Mouse (Mus musculus): ENCODE measurements at regions not wholly inside any gene's neighbourhood (a gene's known extent, or its start where the extent isn't known, plus 50 kb on each side); places are given as distances from the start of the nearest gene placed in this dataset.
"Not testable (repeated sequence)": the region's sequence is repeated elsewhere in the genome, so short reads cannot be mapped to it uniquely, and the experiment has no call there.

GRCm38 (mm10) chr6:109125447-109125846 is 297.0 kb downstream of the Edem1 start:
- no peak for DNase-seq (ENCODE audit: low read depth, low spot score)

GRCm38 (mm10) chr6:109127203-109127602 is 298.8 kb downstream of the Edem1 start:
- no peak for DNase-seq (ENCODE audit: low read depth, low spot score)

- DNase-seq (ENCODE audit: low read depth, low spot score), result no peak
Observed at GRCm38 (mm10) chr6:109146111-109146510, 317.7 kb downstream of the Edem1 start.

GRCm38 (mm10) chr6:109149043-109149442 is 320.6 kb downstream of the Edem1 start:
- DNase-seq (ENCODE audit: low read depth, low spot score), result peak; percentile 64

GRCm38 (mm10) chr6:109150023-109150911 is 321.8 kb downstream of the Edem1 start:
- peak; percentile 86 for DNase-seq (ENCODE audit: low read depth, low spot score)

- no peak for DNase-seq (ENCODE audit: low read depth, low spot score)
Observed at GRCm38 (mm10) chr6:109150912-109151256, 322.4 kb downstream of the Edem1 start.

- DNase-seq (ENCODE audit: low read depth, low spot score), result no peak
Observed at GRCm38 (mm10) chr6:109153624-109154023, 325.2 kb downstream of the Edem1 start.

GRCm38 (mm10) chr6:109159561-109159960 is 331.1 kb downstream of the Edem1 start:
- no peak for DNase-seq (ENCODE audit: low read depth, low spot score)

- no peak for DNase-seq (ENCODE audit: low read depth, low spot score)
Observed at GRCm38 (mm10) chr6:109167439-109167838, 339.0 kb downstream of the Edem1 start.

GRCm38 (mm10) chr6:109172104-109172850 is 343.8 kb downstream of the Edem1 start:
- no peak for DNase-seq (ENCODE audit: low read depth, low spot score)

- no peak for DNase-seq (ENCODE audit: low read depth, low spot score)
Observed at GRCm38 (mm10) chr6:109173015-109173414, 344.6 kb downstream of the Edem1 start.

GRCm38 (mm10) chr6:109176876-109177275 is 348.4 kb downstream of the Edem1 start:
- DNase-seq (ENCODE audit: low read depth, low spot score), result no peak

- DNase-seq (ENCODE audit: low read depth, low spot score), result no peak
Observed at GRCm38 (mm10) chr6:109182878-109183277, 354.4 kb downstream of the Edem1 start.

GRCm38 (mm10) chr6:109193061-109193460 is 364.6 kb downstream of the Edem1 start:
- not testable (repeated sequence) for DNase-seq (ENCODE audit: low read depth, low spot score)

- DNase-seq (ENCODE audit: low read depth, low spot score), result no peak
Observed at GRCm38 (mm10) chr6:109193603-109194002, 365.2 kb downstream of the Edem1 start.

- DNase-seq (ENCODE audit: low read depth, low spot score), result no peak
Observed at GRCm38 (mm10) chr6:109209699-109210098, 381.3 kb downstream of the Edem1 start.

- no peak for DNase-seq (ENCODE audit: low read depth, low spot score)
Observed at GRCm38 (mm10) chr6:109230391-109230790, 401.9 kb downstream of the Edem1 start.

GRCm38 (mm10) chr6:109233426-109233825 is 405.0 kb downstream of the Edem1 start:
- DNase-seq (ENCODE audit: low read depth, low spot score), result no peak

- DNase-seq (ENCODE audit: low read depth, low spot score), result no peak
Observed at GRCm38 (mm10) chr6:109245666-109246065, 417.2 kb downstream of the Edem1 start.

- DNase-seq (ENCODE audit: low read depth, low spot score), result peak; percentile 81
Observed at GRCm38 (mm10) chr6:109246510-109246909, 418.1 kb downstream of the Edem1 start.

Data from ES-CJ7 (cell line).